Mouse (Mus musculus) testis, adult 2 months (tissue): ENCODE data around the gene Prop1.

Experiments used
- CTCF ChIP-seq: fragments of 200-500 bp; IDR thresholded peaks from 2 replicates; pipeline ENCODE4 v1.5.1; 2012; ENCODE audit warnings: low read depth, mild to moderate bottlenecking, inconsistent platforms, low read length, moderate library complexity; ENCODE audit not compliant: control insufficient read depth, insufficient read depth, insufficient replicate concordance
- POLR2A ChIP-seq: fragments of 200-500 bp; IDR thresholded peaks from 2 replicates; pipeline ENCODE4 v1.6.1; 2012; ENCODE audit warnings: low read depth, mild to moderate bottlenecking, inconsistent platforms, low read length, moderate library complexity; ENCODE audit not compliant: control insufficient read depth

GRCm38 (mm10) chr11:50908136-50908535, 45.4 kb downstream of the Prop1 start:
- no peak for TF ChIP-seq CTCF
- no peak for TF ChIP-seq POLR2A
